Mouse (Mus musculus) ES-E14 (cell line): ENCODE results near the gene AI837181. TPM values are rescaled to one million over a fixed set of nuclear protein-coding genes. Genes with fewer than 3 reads are reported as not detected.

ENCODE experiments used
- DNase-seq: peaks from one replicate; pipeline ENCODE4 v3.0.0-alpha.2; 2013; ENCODE audit warnings: low read depth, low spot score
- H3K27ac ChIP-seq: 2 replicates; pipeline ENCODE4 v1.5.1; 2012; ENCODE audit warnings: low read depth, mild to moderate bottlenecking, low read length, moderate library complexity, mixed read lengths; ENCODE audit not compliant: poor library complexity, insufficient read depth, severe bottlenecking
- H3K36me3 ChIP-seq: 2 replicates; pipeline ENCODE4 v1.6.1; 2012; ENCODE audit warnings: mild to moderate bottlenecking, low read length, moderate library complexity, mixed read lengths; ENCODE audit not compliant: control insufficient read depth, poor library complexity, insufficient read depth, severe bottlenecking
- H3K4me1 ChIP-seq, 2 experiments: fragments of 150-350 bp in 1 of 2; sonication (generic) in 1 of 2; 2 replicates each; pipeline ENCODE4 v1.6.1; 2012; ENCODE audit warnings: low read length in 2 of 2, mild to moderate bottlenecking in 1 of 2, mixed read lengths in 1 of 2; ENCODE audit not compliant: control insufficient read depth in 2 of 2, insufficient read depth in 2 of 2, poor library complexity in 1 of 2
- H3K4me3 ChIP-seq, 2 experiments: fragments of 150-350 bp in 1 of 2; sonication (generic) in 1 of 2; 2 replicates each; pipeline ENCODE4 v1.5.1; 2012; ENCODE audit warnings: low read length in 2 of 2, low read depth in 1 of 2, mild to moderate bottlenecking in 1 of 2, mixed read lengths in 1 of 2; ENCODE audit not compliant: insufficient read depth in 1 of 2, poor library complexity in 1 of 2, severe bottlenecking in 1 of 2
- H3K9ac ChIP-seq: 2 replicates; pipeline ENCODE4 v1.6.1; 2012; ENCODE audit warnings: low read depth, mild to moderate bottlenecking, low read length, mixed read lengths; ENCODE audit not compliant: poor library complexity, insufficient read depth, severe bottlenecking
- H3K9me3 ChIP-seq: fragments of 150-350 bp; sonication (generic); 2 replicates; pipeline ENCODE4 v1.6.1; 2012; ENCODE audit warnings: low read depth, mild to moderate bottlenecking, low read length; ENCODE audit not compliant: control insufficient read depth, insufficient read depth
- CHD2 ChIP-seq: IDR thresholded peaks from 2 replicates; pipeline ENCODE4 v1.6.1; 2014; ENCODE audit warnings: mild to moderate bottlenecking, low read depth, low read length, inconsistent platforms
- HCFC1 ChIP-seq: IDR thresholded peaks from 2 replicates; pipeline ENCODE4 v1.6.1; 2012; ENCODE audit warnings: low read length, inconsistent platforms, borderline replicate concordance; ENCODE audit not compliant: insufficient read depth
- MAFK ChIP-seq: IDR thresholded peaks from 2 replicates; pipeline ENCODE4 v1.6.1; 2014; ENCODE audit warnings: mild to moderate bottlenecking, low read depth, low read length, inconsistent platforms; ENCODE audit not compliant: insufficient read depth
- ZC3H11A ChIP-seq: IDR thresholded peaks from 2 replicates; pipeline ENCODE4 v1.6.1; 2012; ENCODE audit warnings: low read depth, mild to moderate bottlenecking, inconsistent platforms, low read length, borderline replicate concordance
- ZNF384 ChIP-seq: IDR thresholded peaks from 2 replicates; pipeline ENCODE4 v1.6.1; 2012; ENCODE audit warnings: low read depth, low read length, inconsistent platforms
- in situ Hi-C, 2 experiments: fragments of 600-800 bp; cut with MboI; formaldehyde crosslinking; loops; one replicate each; pipeline ENCODE4 v1.15.1; 2025; ENCODE audit warnings: low sequenced_read_pairs in 2 of 2, inconsistent platforms in 1 of 2; ENCODE audit not compliant: unreplicated experiment in 2 of 2
- total RNA-seq: library from RNA; depleted of rRNA; stranded (reverse); fragments of 300-350 nt; gene quantifications from 2 replicates; pipeline ENCODE4 v1.2.3, GENCODE M21; 2012

The AI837181 gene
- total RNA-seq, 1 experiment, result 13.8 TPM

- no peak for DNase-seq
- no peaks in the 10 kb centered on the region for H3K9me3 ChIP-seq
- H3K27ac ChIP-seq, result no peak overlapping the region
- peaks cover 22% of the 10 kb centered on the region; the same call in 1 of the 2 replicates for H3K36me3 ChIP-seq
- TF ChIP-seq MAFK (no peak), ZC3H11A (no peak), ZNF384 (no peak), HCFC1 (no peak), CHD2 (no peak)
- H3K4me3 ChIP-seq, result no peak overlapping the region
- in situ Hi-C loops, result no loop called here
- H3K4me1 ChIP-seq, result peaks cover 6 to 14% of the 10 kb centered on the region in 2 experiments; a peak in 3 of 4 replicates
- no peak overlapping the region for H3K9ac ChIP-seq
These were observed 2.7 kb upstream of the AI837181 start for GRCm38 (mm10) chr19:5422267-5422666.

GRCm38 (mm10) chr19:5422895-5423443 lies 2.0 kb upstream of the AI837181 start:
- DNase-seq, result no peak
- H3K9ac ChIP-seq, result peak overlapping the region; percentile 85; the same call in 1 of the 2 replicates
- peaks cover 22% of the 10 kb centered on the region; the same call in 1 of the 2 replicates for H3K36me3 ChIP-seq
- H3K27ac ChIP-seq, result no peak overlapping the region
- in situ Hi-C loops, result no loop called here
- H3K4me3 ChIP-seq, result no peak overlapping the region
- TF ChIP-seq MAFK (no peak), ZC3H11A (no peak), HCFC1 (no peak), ZNF384 (no peak), CHD2 (no peak)
- peaks cover 6 to 14% of the 10 kb centered on the region in 2 experiments; a peak in 3 of 4 replicates for H3K4me1 ChIP-seq
- H3K9me3 ChIP-seq, result no peaks in the 10 kb centered on the region

GRCm38 (mm10) chr19:5423561-5423960 lies 1.4 kb upstream of the AI837181 start:
- Histone ChIP-seq H3K9ac (peak overlapping the region; percentile 85), H3K4me1 (peaks cover 6 to 14% of the 10 kb centered on the region in 2 experiments; a peak in 3 of 4 replicates), H3K36me3 (peaks cover 22% of the 10 kb centered on the region; the same call in 1 of the 2 replicates), H3K9me3 (no peaks in the 10 kb centered on the region), H3K4me3 (peak overlapping the region; percentile 77 to 99; a peak in 3 of 4 replicates), H3K27ac (no peak overlapping the region)
- DNase-seq, result no peak
- TF ChIP-seq MAFK (no peak), ZNF384 (no peak), HCFC1 (no peak), CHD2 (no peak), ZC3H11A (no peak)
- in situ Hi-C loops, result no loop called here

DNA sequence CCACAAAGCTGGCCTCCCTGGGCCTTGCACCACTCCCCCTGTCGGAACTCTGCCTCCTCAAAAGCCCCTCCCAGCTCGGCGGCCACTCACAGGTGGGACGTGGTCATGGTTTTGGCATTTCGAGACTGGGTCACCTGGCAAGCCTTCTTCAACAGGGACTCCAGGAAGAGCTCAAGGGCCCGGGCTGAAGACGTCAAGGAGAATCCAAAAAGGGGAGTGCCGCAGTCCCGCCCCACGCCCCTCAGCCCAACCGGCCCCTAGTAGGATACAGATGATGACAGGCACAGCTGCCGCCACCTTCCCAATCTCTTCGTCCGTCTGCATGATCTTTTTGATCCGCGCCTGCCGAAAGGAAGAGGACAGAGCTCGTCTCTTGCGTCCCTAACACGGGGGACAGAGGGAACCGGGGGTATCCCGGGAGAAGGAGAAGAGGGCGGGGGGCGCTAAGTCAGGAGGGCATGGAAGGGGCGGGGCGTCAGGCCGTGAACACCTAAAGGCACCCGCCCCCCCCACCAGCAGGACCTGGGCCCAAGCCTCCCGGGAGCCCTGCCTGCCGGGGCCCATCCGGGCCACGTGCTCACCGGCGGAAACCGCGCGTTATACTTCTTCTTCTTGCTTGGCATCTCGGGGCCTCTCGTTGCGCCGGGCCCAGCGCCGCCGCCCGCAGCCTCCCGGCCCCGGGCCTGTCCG lies 707 bp upstream of the AI837181 start:
- Histone ChIP-seq H3K4me3 (peak overlapping the region; percentile 77 to 99), H3K4me1 (peaks cover 6 to 14% of the 10 kb centered on the region in 2 experiments; a peak in 3 of 4 replicates), H3K27ac (peak overlapping the region; percentile 64), H3K9me3 (no peaks in the 10 kb centered on the region), H3K9ac (peak overlapping the region; percentile 85), H3K36me3 (peaks cover 22% of the 10 kb centered on the region; the same call in 1 of the 2 replicates)
- DNase-seq, result no peak
- TF ChIP-seq MAFK (no peak), CHD2 (no peak), ZC3H11A (no peak), HCFC1 (no peak), ZNF384 (no peak)
- in situ Hi-C loops, result no loop called here
